Mouse (Mus musculus): ENCODE measurements around the gene Zkscan17.
A peak's percentile ranks its signal among the peaks of the same experiment; 100 is the strongest.

Gene Zkscan17

DNA sequence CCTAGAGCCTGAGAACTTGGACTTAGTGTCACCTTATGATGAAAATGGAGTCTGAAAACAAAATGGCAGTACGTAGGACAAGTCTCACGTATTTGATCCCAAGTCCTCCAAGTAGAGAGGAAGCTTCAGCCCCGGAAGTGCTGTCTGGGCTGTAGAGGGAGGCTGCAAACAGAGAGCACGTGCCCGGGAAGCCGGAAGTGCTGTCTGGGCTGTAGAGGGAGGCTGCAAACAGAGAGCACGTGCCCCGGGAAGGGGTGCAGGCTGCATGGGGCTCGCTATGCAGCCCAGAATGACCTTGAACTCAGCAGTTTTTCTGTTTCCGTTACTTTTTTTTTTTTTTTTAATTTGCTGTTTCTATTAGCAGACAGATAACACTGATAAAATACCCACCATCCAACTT lies 8.3 kb downstream of the Zkscan17 start:
- no peak for DNase-seq (ENCODE audit: low read depth, low spot score)

DNA sequence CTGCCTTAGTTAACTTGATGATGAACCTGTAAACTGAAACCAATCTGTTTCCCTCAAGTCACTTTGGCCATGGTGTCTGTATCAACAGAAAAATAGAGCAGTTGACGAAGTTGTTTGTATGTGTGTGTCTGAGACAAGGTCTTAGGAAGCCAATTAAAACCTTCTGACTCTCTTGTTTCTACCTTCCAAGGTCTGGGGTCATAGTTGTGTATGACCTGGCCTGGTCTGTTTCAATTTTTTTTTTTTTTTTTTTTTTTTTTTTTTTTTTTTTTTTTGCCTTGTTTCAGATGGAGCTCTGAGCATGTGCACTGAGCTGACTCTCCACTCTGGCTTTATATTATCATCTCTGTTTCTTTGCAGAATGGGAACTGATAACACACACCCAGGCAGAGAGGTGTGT lies 9.1 kb downstream of the Zkscan17 start:
- DNase-seq (ENCODE audit: low read depth, low spot score) = no peak

DNA sequence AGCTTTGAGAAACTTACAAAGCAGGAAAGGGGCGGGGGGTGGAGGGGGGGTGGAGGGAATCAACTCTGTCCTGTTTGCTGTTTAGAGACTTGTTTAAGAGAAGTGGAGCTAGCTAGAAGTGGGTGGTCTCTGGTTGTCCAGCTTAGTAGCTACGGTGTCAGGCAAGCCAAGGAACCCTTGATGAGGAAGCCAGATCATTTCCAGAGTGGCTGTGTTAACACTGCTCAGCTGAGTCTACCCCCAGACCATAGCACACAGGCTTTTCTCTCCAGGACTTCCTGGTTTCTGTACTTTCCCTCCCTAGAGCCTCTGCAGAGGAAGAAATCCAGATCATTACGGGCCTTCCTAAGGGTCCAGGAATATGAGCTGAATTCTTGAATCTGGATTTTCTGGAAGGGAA lies 11.8 kb downstream of the Zkscan17 start:
- DNase-seq (ENCODE audit: low read depth, low spot score) = no peak

DNA sequence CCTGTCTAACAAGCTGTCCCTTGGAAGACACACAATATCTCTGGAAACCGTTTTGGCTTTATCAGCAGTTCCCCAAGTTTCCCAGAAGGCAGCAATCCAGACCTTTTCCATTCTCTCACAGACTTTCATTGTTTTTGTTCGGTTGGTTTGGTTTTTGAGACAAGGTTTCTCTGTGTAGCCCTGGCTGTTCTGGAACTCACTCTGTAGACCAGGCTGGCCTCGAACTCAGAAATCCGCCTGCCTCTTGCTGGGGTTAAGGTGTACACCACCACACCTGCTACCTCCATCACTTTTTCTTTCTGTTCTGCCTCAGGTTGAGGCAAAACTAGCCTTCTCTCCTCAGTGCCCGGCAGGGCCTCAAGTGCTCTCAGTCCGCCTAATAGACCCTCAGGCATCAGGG lies 12.2 kb downstream of the Zkscan17 start:
- DNase-seq (ENCODE audit: low read depth, low spot score) = no peak

DNA sequence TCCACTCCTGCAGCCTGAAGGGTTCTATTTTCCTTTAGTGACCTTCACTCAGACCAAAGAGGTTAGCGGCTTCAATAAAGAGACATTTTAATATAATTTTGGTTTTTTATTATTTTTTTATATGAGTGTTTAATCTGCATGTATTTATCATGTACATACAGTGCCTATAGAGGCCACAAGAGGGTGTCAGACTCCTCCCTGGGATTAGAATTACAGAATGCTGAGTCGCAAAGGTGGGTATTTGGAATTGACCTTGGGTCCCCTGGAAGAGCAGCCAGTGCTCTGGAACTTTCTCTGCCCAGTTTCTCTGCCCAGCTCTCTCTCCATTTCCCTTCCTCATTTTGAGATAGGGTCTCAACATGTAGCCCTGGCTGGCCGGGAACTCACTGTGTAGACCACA lies 13.0 kb downstream of the Zkscan17 start:
- no peak for DNase-seq (ENCODE audit: low read depth, low spot score)

DNA sequence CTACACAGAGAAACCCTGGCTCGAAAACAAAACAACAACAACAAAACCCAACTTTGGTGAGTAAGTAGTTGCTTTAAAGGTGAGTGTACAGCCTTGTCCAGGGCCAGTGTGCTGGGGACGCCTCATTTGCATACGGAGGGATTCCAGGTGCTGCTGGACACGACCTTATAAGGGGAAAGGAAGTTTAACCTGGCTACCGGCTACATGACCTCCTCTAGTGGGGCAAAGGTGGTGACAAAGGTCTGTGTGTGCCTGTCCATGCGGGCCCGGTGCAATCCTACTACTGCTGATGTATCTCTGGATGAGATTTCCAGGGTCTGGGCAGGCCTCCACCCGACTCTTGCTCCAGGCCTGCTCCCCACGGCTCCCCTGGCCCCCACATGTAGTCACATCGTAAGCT lies 13.8 kb downstream of the Zkscan17 start:
- DNase-seq (ENCODE audit: low read depth, low spot score) = no peak

DNA sequence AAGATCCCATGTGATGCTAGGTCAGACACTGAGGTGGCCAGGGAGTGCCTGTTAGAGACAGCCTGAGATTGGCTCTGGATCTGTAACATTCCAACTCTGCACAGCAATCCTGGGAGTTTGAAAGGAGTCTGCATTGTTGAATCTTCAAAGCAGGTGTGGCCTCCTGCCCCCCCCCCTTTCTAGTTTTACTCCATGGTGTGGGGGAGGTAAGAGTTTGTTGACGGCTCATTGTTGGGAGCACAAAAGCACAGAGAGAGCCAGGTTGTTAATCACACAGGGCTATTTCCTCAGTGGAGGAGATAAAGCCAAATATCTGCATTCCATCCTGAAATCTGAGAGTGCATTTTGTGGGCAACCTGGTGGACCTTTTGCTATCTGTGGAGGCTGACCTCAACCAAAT lies 15.0 kb downstream of the Zkscan17 start:
- DNase-seq (ENCODE audit: low read depth, low spot score) = no peak

DNA sequence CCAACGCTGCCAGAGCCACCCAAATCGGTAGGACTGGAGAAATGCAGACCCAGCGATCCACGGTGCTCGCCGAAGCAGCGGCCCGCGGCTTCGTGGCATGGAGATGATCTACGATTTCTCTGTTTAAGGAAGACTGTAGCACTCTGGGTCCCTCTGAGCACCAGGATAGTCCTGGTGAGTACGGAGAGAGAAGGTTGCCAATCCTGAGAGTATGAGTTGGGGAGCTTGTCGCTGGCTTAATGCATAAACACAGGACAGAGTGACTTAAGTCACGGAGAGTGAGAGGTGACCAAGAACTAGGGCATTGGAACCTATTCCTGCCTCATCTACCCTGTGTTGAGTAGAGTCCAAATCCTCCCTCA lies 19.9 kb downstream of the Zkscan17 start:
- DNase-seq (ENCODE audit: low read depth, low spot score) = no peak

DNA sequence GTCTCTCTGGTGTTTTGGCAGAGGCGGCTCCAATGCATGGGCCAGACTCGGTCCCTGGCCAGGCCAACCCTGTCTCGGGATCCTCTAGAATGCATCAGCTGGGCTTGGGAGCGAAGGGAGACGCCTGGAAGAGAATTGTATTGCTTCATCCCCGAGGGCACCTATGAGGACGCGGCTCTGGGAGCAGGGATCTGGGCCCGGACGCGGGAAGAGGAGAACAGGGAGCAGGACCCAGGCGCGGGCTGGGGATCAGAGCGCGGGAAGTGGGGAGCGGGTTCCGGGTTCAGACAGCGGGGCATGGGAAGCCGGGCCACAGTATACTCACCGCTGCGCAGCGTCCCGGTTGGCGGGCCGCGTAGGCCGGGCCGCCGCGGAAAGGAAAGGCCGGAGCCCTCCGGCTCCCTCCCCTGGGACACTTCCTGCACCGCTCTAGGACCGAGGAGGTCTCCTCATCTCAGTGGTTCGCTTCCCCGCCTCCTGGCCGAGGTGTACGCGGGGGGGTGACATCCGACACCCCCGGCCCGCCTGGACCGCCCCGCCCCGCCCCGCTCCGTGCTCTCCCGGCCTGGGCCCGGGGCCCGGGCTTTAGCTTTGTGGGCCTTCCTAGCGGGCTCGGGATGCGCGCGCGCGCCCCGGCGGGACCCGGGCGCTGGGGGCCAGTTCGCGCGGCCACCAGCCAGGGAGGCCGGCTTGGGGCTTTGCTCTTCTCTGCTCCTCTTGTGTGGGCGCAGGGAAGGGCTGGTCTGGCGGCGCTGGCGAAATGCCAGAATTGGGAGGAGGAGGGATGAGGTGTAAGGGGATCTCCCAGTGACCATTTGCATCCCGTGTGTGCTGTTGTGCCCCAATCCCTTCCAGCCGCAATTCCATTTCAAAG lies 20.5 kb downstream of the Zkscan17 start:
- DNase-seq (ENCODE audit: low read depth, low spot score) = peak; percentile 94

DNA sequence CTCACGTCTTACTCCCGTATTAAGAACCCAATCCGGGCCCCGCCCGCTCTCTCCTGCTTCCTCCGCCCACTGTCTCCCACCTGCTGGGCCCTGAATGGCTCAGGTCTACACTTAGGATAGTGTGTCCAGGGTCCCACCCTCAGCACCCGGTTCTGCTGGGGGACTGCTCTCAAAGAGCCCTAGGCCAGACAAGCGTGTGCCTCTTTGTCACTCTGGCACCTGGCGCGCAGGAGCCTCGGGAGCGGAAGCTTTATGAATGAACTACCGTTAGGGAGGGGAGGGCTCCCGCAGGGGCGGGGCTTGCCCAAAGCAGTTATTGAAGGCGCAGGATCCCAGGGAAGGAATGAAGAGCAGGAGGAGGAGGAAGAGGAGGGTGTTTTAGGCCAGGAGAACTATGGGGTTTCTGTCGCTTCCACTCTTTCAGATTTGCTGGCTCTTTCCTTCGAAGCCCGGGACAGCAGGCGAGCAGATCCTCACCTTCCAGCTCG lies 21.2 kb downstream of the Zkscan17 start:
- DNase-seq (ENCODE audit: low read depth, low spot score) = peak; percentile 23

DNA sequence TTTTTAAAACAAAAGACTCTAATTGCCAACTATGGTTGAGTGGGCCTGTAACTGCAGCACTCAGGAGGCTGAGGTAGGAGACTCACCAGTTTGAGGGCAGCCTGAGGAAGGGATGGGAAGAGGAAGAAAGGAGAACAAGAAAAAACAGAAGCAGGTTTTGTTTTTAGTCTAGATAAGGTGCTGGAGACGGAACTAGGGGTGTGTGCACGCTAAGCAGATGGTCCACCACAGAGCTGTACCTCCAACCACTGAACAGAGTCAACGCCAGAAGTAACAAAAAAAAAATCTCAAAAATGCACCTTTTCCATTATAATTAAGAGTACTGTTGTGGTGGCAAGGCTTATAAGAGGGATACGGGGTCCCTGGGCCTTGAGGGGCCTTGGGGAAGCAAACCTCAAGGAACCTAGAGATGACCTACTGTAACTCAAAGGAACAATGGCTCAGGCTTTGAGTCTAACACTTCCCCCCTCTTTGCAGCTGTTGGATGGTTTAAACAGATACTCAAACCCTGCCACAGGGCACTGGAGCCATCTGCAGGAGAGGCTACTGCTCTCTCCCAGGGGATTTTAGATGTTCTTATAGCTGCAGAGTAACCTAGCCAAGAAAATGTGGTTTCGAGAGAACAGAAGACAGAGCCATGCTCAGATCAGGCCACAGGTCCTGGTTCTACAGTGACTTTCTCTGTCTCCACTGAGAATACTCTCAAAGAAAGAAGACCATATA lies 24.4 kb downstream of the Zkscan17 start:
- no peak for DNase-seq (ENCODE audit: low read depth, low spot score)

DNA sequence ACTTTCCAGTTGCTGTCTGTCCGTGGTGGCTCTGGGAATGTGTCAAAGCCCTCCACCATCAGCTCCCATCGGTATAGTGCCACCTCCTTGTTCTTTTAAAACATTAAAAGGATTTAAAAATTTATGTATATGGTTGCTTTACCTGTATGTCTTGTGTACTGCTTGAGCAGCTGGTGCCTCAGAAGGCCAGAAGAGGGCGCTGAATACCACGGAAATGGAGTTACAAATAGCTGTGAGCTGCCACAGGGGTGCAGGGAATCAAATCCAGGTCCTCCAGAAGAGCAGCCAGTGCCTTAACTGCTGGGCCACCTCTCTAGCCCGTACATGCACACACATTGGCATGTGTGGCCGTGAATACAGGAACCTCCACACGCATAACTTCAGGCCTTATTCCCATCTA lies 28.8 kb downstream of the Zkscan17 start:
- no peak for DNase-seq (ENCODE audit: low read depth, low spot score)

DNA sequence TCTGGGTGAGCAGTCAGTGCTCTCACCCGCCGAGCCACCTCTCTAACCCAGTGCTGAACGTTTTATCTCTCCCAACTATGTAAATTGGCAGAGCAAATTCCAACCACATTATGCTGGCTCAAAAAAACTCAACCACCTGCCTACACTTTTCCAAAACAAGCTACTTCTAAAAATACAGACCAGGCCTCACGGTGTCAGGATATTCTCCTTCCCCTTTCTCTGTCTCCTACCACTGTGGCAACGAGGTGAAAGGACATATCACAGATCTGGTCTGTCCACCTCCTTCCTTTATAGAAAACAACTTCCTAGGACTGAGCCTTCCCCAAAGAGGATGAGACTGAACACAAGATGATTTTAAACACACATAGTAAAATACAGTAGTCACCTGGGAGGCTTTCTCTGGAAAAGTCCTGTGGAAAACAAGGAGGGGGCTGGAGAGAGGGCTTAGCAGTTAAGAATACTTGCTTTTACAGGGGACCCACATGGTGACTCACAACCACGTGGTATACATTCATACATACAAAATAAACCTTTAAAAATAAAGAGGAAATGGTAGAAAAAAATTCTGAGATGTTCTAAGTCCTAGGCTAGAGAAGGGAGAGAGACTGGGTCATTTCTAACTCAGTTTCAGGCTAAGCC lies 29.8 kb downstream of the Zkscan17 start:
- no peak for DNase-seq (ENCODE audit: low read depth, low spot score)

DNA sequence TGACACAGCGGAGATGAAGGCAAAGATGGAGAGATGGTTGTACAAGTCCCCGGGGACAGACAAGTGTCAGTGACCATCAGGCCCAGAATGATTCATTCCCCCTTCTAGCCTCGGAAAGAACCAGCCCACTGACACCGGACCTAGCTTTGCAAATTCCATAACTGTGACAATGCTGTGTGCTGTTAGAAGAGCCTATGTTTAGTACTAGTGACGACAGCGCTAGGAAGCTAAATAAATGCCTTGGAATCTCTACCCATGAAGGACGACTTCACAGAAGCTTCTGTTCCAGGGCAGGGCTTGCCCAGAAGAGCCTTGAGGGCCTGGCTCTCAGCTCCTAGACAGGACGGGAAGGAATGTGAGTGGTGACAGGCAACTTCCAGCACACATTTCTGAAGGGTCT lies 40.3 kb downstream of the Zkscan17 start:
- DNase-seq (ENCODE audit: low read depth, low spot score) = no peak

DNA sequence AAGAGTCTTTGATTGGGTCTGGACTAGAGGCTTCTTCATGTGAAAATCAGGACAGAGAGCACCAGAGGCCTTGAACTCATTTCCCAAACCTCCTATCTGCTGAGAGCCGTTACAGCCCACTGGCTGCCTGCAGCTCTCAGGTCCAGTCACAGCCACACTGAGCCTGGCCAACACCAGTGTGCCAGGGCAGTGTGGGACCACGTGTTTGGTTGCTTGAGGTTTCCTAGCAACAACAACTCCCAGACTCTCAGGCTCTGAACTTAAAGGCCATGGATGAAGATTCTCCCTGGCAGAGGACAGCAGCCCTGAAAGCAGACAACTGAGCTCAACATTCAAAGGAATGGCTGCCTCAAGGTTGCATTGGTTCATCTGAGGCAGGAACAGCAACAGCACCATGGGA lies 40.9 kb downstream of the Zkscan17 start:
- DNase-seq (ENCODE audit: low read depth, low spot score) = peak; percentile 26

DNA sequence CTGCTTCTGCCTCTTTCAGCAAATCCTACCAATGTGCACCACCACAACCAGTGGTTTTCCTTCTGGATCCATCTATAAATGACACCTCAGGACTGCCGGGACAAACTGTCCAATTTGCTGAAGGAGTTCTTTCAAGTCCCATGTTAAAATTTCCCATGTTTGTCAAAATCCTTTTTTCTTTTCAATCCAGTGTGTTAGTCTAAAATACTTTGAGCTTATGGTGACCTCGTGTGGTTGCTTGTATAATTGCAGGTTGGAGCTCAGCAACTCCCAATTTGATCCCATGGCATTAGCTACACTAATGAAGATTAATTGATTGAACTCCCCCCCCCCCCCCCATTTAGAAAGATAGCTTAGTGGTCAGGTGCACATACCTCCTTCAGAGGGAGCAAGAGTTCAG lies 43.3 kb downstream of the Zkscan17 start:
- peak; percentile 37 for DNase-seq (ENCODE audit: low read depth, low spot score)

DNA sequence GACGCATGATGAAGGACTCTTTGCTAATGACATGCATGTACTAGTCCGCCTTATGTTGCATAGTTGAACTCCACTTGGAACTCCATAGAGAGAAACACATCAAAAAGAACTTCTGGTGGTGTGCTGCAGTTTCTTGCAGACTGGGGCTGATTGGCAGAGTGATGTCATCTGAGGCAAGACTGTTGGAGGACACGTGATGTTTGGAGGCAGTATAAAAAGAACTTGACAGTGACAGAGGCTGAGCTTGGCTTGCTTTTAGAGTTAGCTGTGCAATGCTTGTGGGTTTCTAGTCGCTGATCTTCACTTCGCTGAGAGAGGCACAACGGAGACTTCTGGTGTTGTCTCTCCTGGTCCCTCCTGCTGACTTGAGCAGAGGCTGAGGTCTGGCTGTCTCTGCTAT lies 49.3 kb downstream of the Zkscan17 start:
- no peak for DNase-seq (ENCODE audit: low read depth, low spot score)

DNA sequence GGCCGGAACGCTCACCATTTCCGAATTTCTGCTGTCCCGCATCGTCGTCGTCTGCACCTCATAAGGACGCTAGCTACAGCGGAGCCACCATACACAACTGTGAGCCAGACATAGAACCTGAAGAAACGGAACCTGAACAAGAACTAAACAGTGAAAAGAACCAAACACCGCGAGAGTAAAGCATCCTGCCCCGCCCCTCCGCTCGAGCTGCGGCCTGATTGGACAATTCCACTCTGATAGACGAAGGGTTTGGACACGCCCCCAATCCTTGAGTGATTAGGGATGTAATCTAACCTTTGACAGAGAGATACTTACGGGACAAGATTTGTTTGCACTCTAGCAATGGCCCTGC lies 54.2 kb downstream of the Zkscan17 start, which contains the start of gene Zfp867:
Gene Zfp867 (minus strand): TSS at position 149 of the 352 bp plus-strand sequence.
- DNase-seq (ENCODE audit: low read depth, low spot score) = peak; percentile 70

DNA sequence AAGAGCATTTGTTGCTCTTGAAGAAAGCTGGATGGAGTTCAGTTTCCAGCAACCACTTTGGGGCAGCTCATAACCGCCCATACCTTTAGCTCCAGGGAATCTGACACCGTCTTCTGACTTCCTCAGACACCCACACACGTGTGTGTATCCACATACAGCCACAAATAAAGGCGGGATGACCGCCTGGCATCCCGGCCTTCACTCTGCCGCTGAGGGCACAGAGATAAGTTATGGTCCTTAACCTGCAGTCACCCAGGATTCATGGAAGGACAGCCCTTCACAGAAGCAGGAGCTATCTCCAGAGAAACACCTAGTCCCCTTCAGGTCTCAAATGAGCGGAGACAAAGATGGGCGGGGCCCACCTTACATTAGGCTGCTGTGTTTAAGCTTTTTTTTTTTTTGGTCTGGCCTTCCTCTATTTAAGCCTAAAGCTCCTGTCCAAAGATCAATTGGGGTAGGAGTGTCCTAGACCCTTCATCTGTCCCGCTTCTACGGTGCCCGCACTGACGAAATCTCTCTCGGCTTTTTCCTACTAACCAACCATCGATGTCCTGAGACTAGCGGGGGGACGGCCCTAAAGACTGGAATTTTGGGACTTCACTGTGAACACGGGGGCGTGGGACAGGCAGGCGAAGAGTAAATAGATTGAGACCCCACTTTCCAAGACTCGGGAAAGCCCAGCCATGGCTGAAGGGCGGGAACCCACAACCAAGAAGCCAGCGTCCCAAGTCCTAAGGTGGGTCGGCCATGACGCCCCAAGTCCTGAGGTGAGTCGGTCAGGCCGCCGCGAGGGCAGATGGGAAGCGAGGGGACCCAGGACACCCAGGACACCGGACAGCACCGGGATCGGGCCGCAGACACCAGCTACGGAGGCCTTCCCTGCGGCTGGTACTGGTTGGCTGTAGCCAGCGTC lies 54.9 kb downstream of the Zkscan17 start:
- no peak for DNase-seq (ENCODE audit: low read depth, low spot score)

DNA sequence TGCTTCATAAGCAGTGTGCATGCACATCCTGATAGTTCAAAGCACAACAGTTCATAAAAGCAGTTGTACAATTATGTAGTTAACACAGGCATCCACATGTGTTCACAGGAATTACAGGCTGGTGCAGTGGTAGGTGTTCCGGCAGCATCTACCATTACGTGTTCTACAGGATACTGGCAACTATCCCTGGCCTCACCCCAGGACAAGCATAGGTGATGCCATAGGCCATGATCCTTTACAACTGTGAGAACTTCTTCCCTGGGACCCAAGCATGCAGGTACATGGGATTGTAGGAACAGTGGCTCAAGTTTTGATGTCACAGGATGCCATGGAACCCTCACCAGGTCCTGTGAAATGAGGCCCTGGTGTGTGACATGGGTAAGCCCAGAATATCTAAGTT lies 66.1 kb downstream of the Zkscan17 start:
- no peak for DNase-seq (ENCODE audit: low read depth, low spot score)

DNA sequence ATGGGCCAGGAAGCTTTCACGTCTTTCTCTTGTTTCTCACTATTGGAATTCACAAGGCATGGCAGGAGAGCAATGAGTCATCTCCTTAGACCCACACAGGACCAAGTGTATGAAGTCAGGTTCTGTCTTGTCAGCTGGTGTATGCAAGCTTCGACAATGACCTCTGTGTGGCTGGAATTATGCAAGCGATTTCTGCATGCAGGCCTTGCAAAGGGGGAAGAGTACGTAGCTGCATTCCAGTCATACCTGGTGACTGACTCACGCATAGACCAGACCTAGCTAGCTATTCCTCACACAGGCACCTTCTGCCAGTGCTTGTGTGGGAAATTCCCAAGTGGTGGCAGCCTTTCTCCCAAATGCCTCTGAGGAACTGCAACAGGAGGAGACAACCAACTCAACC lies 67.6 kb downstream of the Zkscan17 start:
- peak; percentile 33 for DNase-seq (ENCODE audit: low read depth, low spot score)

Measured in skeletal muscle tissue, adult 2 months (tissue).